Mouse (Mus musculus): ENCODE data around the gene Entpd2.
A peak's percentile ranks its signal among the peaks of the same experiment; 100 is the strongest.

Entpd2 gene

GRCm38 (mm10) chr2:25371764-25372643 is 23.7 kb upstream of the Entpd2 start, which contains the start of gene Sapcd2:
Sapcd2 (plus strand) TSS chr2:25372321.
- peak; percentile 89 for DNase-seq (ENCODE audit: low read depth, low spot score)
- no peaks in the 10 kb centered on the region for H3K36me3 ChIP-seq (ENCODE audit: control insufficient read depth, insufficient read depth, low read length, poor library complexity, severe bottlenecking)
- H3K27me3 ChIP-seq (ENCODE audit: control insufficient read depth, insufficient read depth, low read length, poor library complexity, severe bottlenecking) = no peaks in the 10 kb centered on the region

- no peaks in the 10 kb centered on the region for H3K36me3 ChIP-seq (ENCODE audit: control insufficient read depth, insufficient read depth, low read length, poor library complexity, severe bottlenecking)
- H3K27me3 ChIP-seq (ENCODE audit: control insufficient read depth, insufficient read depth, low read length, poor library complexity, severe bottlenecking) = no peaks in the 10 kb centered on the region
- no peak for DNase-seq (ENCODE audit: low read depth, low spot score)
These were observed 22.9 kb upstream of the Entpd2 start for GRCm38 (mm10) chr2:25372644-25373391.

GRCm38 (mm10) chr2:25373431-25373830 is 22.2 kb upstream of the Entpd2 start:
- Histone ChIP-seq H3K27me3 (ENCODE audit: control insufficient read depth, insufficient read depth, low read length, poor library complexity, severe bottlenecking) (no peaks in the 10 kb centered on the region), H3K36me3 (ENCODE audit: control insufficient read depth, insufficient read depth, low read length, poor library complexity, severe bottlenecking) (no peaks in the 10 kb centered on the region)
- no peak for DNase-seq (ENCODE audit: low read depth, low spot score)

GRCm38 (mm10) chr2:25376589-25376988 is 19.1 kb upstream of the Entpd2 start:
- no peaks in the 10 kb centered on the region for H3K36me3 ChIP-seq (ENCODE audit: control insufficient read depth, insufficient read depth, low read length, poor library complexity, severe bottlenecking)
- DNase-seq (ENCODE audit: low read depth, low spot score) = peak; percentile 68
- H3K27me3 ChIP-seq (ENCODE audit: control insufficient read depth, insufficient read depth, low read length, poor library complexity, severe bottlenecking) = no peaks in the 10 kb centered on the region

GRCm38 (mm10) chr2:25384492-25384891 is 11.2 kb upstream of the Entpd2 start:
- no peaks in the 10 kb centered on the region for H3K36me3 ChIP-seq (ENCODE audit: control insufficient read depth, insufficient read depth, low read length, poor library complexity, severe bottlenecking)
- H3K27me3 ChIP-seq (ENCODE audit: control insufficient read depth, insufficient read depth, low read length, poor library complexity, severe bottlenecking) = no peaks in the 10 kb centered on the region
- DNase-seq (ENCODE audit: low read depth, low spot score) = no peak

GRCm38 (mm10) chr2:25391266-25391665 is 4.4 kb upstream of the Entpd2 start:
- no peaks in the 10 kb centered on the region for H3K27me3 ChIP-seq (ENCODE audit: control insufficient read depth, insufficient read depth, low read length, poor library complexity, severe bottlenecking)
- DNase-seq (ENCODE audit: low read depth, low spot score) = no peak
- H3K36me3 ChIP-seq (ENCODE audit: control insufficient read depth, insufficient read depth, low read length, poor library complexity, severe bottlenecking) = no peaks in the 10 kb centered on the region

GRCm38 (mm10) chr2:25394281-25395221 is 1.1 kb upstream of the Entpd2 start:
- DNase-seq (ENCODE audit: low read depth, low spot score) = no peak
- no peaks in the 10 kb centered on the region for H3K36me3 ChIP-seq (ENCODE audit: control insufficient read depth, insufficient read depth, low read length, poor library complexity, severe bottlenecking)
- H3K27me3 ChIP-seq (ENCODE audit: control insufficient read depth, insufficient read depth, low read length, poor library complexity, severe bottlenecking) = no peaks in the 10 kb centered on the region

GRCm38 (mm10) chr2:25396597-25396983 is 916 bp downstream of the Entpd2 start:
- no peak for DNase-seq (ENCODE audit: low read depth, low spot score)
- no peaks in the 10 kb centered on the region for H3K27me3 ChIP-seq (ENCODE audit: control insufficient read depth, insufficient read depth, low read length, poor library complexity, severe bottlenecking)

GRCm38 (mm10) chr2:25397010-25397409 is 1.3 kb downstream of the Entpd2 start:
- DNase-seq (ENCODE audit: low read depth, low spot score) = no peak
- H3K27me3 ChIP-seq (ENCODE audit: control insufficient read depth, insufficient read depth, low read length, poor library complexity, severe bottlenecking) = no peaks in the 10 kb centered on the region
- H3K36me3 ChIP-seq (ENCODE audit: control insufficient read depth, insufficient read depth, low read length, poor library complexity, severe bottlenecking) = no peaks in the 10 kb centered on the region

More at GRCm38 (mm10) chr2:25396597-25396983, 916 bp downstream of the Entpd2 start:
- no peaks in the 10 kb centered on the region for H3K36me3 ChIP-seq (ENCODE audit: control insufficient read depth, insufficient read depth, low read length, poor library complexity, severe bottlenecking)

- no peaks in the 10 kb centered on the region for H3K27me3 ChIP-seq (ENCODE audit: control insufficient read depth, insufficient read depth, low read length, poor library complexity, severe bottlenecking)
- DNase-seq (ENCODE audit: low read depth, low spot score) = no peak
These were observed 2.4 kb downstream of the Entpd2 start for GRCm38 (mm10) chr2:25398065-25398464.

GRCm38 (mm10) chr2:25399051-25399450 is 3.4 kb downstream of the Entpd2 start, which contains the start of gene Npdc1:
Npdc1 (plus strand) TSS chr2:25399351.
- Histone ChIP-seq H3K36me3 (ENCODE audit: control insufficient read depth, insufficient read depth, low read length, poor library complexity, severe bottlenecking) (no peaks in the 10 kb centered on the region), H3K27me3 (ENCODE audit: control insufficient read depth, insufficient read depth, low read length, poor library complexity, severe bottlenecking) (no peaks in the 10 kb centered on the region)
- DNase-seq (ENCODE audit: low read depth, low spot score) = no peak

More at GRCm38 (mm10) chr2:25398065-25398464, 2.4 kb downstream of the Entpd2 start:
- no peaks in the 10 kb centered on the region for H3K36me3 ChIP-seq (ENCODE audit: control insufficient read depth, insufficient read depth, low read length, poor library complexity, severe bottlenecking)

- no peak for DNase-seq (ENCODE audit: low read depth, low spot score)
- no peaks in the 10 kb centered on the region for H3K36me3 ChIP-seq (ENCODE audit: control insufficient read depth, insufficient read depth, low read length, poor library complexity, severe bottlenecking)
- no peaks in the 10 kb centered on the region for H3K27me3 ChIP-seq (ENCODE audit: control insufficient read depth, insufficient read depth, low read length, poor library complexity, severe bottlenecking)
These were observed 4.6 kb downstream of the Entpd2 start for GRCm38 (mm10) chr2:25400291-25400690.

GRCm38 (mm10) chr2:25400764-25401163 is 5.1 kb downstream of the Entpd2 start:
- no peaks in the 10 kb centered on the region for H3K36me3 ChIP-seq (ENCODE audit: control insufficient read depth, insufficient read depth, low read length, poor library complexity, severe bottlenecking)
- peak; percentile 34 for DNase-seq (ENCODE audit: low read depth, low spot score)
- H3K27me3 ChIP-seq (ENCODE audit: control insufficient read depth, insufficient read depth, low read length, poor library complexity, severe bottlenecking) = no peaks in the 10 kb centered on the region

GRCm38 (mm10) chr2:25402377-25402971 is 6.8 kb downstream of the Entpd2 start:
- H3K36me3 ChIP-seq (ENCODE audit: control insufficient read depth, insufficient read depth, low read length, poor library complexity, severe bottlenecking) = no peaks in the 10 kb centered on the region
- peak; percentile 89 for DNase-seq (ENCODE audit: low read depth, low spot score)
- no peaks in the 10 kb centered on the region for H3K27me3 ChIP-seq (ENCODE audit: control insufficient read depth, insufficient read depth, low read length, poor library complexity, severe bottlenecking)

Measured in splenic B cell, adult 2 months (primary cell).